Mouse (Mus musculus) liver, embryonic 13.5 days (tissue): ENCODE data around the gene Myo1h. TPM values are rescaled to one million over a fixed set of nuclear protein-coding genes. Genes with fewer than 3 reads are reported as not detected.

ENCODE experiments used
- ATAC-seq: fragments of 200-750 bp; cut with Nextera tagmentation; 2 replicates; pipeline ENCODE4 v1.8.0; 2017; ENCODE audit warnings: low read depth, mild to moderate bottlenecking, moderate number of reproducible peaks, moderate library complexity
- DNase-seq: peaks from one replicate; pipeline ENCODE4 v3.0.0; 2022
- H3K27ac ChIP-seq: fragments of 300-500 bp; sonication (generic); 2 replicates; pipeline ENCODE4 v1.5.1; 2015; ENCODE audit warnings: moderate library complexity, mild to moderate bottlenecking, inconsistent platforms
- H3K27me3 ChIP-seq: fragments of 300-500 bp; sonication (generic); 2 replicates; pipeline ENCODE4 v1.6.1; 2015; ENCODE audit warnings: mild to moderate bottlenecking, inconsistent platforms
- H3K36me3 ChIP-seq: fragments of 300-500 bp; sonication (generic); 2 replicates; pipeline ENCODE4 v1.6.1; 2015; ENCODE audit warnings: mild to moderate bottlenecking, inconsistent platforms
- H3K4me1 ChIP-seq: fragments of 300-500 bp; sonication (generic); replicated peaks from 2 replicates; pipeline ENCODE4 v1.6.1; 2015; ENCODE audit warnings: inconsistent platforms
- H3K4me2 ChIP-seq: fragments of 300-500 bp; sonication (generic); 2 replicates; pipeline ENCODE4 v1.6.1; 2015; ENCODE audit warnings: inconsistent platforms, mild to moderate bottlenecking, moderate library complexity
- H3K4me3 ChIP-seq: fragments of 300-500 bp; sonication (generic); replicated peaks from 2 replicates; pipeline ENCODE4 v1.5.1; 2015; ENCODE audit warnings: mild to moderate bottlenecking, inconsistent platforms
- H3K9ac ChIP-seq: fragments of 300-500 bp; sonication (generic); 2 replicates; pipeline ENCODE4 v1.6.1; 2015; ENCODE audit warnings: mild to moderate bottlenecking, inconsistent platforms
- H3K9me3 ChIP-seq: fragments of 300-500 bp; sonication (generic); replicated peaks from 2 replicates; pipeline ENCODE4 v1.6.1; 2016; ENCODE audit warnings: inconsistent platforms
- WGBS: fragments of 180-500 bp; shearing (Covaris S2); methylation state at CpG from one replicate; pipeline ENCODE4 v1.1.7; 2015; ENCODE audit not compliant: insufficient replicate concordance; 5-methylcytosine and 5-hydroxymethylcytosine counted together
- microRNA-seq: library from miRNA; unstranded; fragments of <30 nt; microRNA quantifications from one replicate; pipeline ENCODE4, GENCODE M21; 2016
- polyA plus RNA-seq: library from polyadenylated mRNA; unstranded; fragments of >200 nt; fragmentation: Nextera tagmentation; extraction: Ambion mirVana; gene quantifications from 2 replicates; pipeline ENCODE4 v1.2.1, GENCODE M21; 2015

The Myo1h gene
- polyA plus RNA-seq, 1 experiment from 2014 or later = 0.22 TPM

DNA sequence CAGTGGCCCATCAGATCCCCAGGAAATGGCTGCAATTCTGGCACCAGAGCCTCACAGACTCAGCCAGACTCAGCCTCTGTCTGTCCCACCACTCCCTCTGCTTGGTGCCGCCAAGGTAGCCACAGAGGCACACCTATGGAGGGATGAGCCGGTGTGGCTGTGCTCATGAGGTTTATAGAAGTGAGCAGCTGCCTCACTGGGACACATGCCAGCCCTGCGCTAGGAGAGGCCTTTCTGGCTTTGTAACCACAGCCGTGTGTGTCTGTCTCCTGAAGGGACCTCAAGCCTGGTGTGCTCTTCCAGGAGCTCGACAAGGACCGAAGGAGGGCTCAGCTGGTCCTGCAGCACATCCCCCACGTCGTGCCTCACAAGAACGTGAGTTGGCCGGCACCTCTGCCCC, 118.3 kb downstream of the Myo1h start:
- Histone ChIP-seq H3K4me1 (no peaks in the 10 kb centered on the region), H3K9me3 (no peaks in the 10 kb centered on the region), H3K4me3 (no peak overlapping the region), H3K36me3 (peaks cover 100% of the 10 kb centered on the region), H3K27me3 (no peaks in the 10 kb centered on the region), H3K27ac (no peak overlapping the region), H3K9ac (no peak overlapping the region), H3K4me2 (no peak overlapping the region)
- no peak for DNase-seq
- ATAC-seq = no peak
- 85% methylated on average over 10 of the region's 10 CpGs for WGBS

- DNase-seq (no peak), ATAC-seq (no peak)
- Histone ChIP-seq H3K27me3 (no peaks in the 10 kb centered on the region), H3K27ac (no peak overlapping the region), H3K9ac (no peak overlapping the region), H3K4me3 (no peak overlapping the region), H3K9me3 (no peaks in the 10 kb centered on the region), H3K4me2 (no peak overlapping the region), H3K36me3 (peaks cover 100% of the 10 kb centered on the region), H3K4me1 (0 out of 2 replicates have a peak, but pooled peaks cover under 1% of the 10 kb centered on the region)
- 91% methylated on average over 9 of the region's 9 CpGs for WGBS
Observed at GRCm38 (mm10) chr5:114407810-114408209, 118.8 kb downstream of the Myo1h start.

- ATAC-seq (no peak), DNase-seq (no peak)
- H3K36me3 ChIP-seq = peaks cover 98% of the 10 kb centered on the region
- peaks cover 10% of the 10 kb centered on the region; the same call in 1 of the 2 replicates for H3K4me1 ChIP-seq
- H3K27ac ChIP-seq = no peak overlapping the region
- 86% methylated on average over 11 of the region's 11 CpGs for WGBS
- no peak overlapping the region for H3K4me2 ChIP-seq
- no peaks in the 10 kb centered on the region for H3K9me3 ChIP-seq
- no peak overlapping the region for H3K4me3 ChIP-seq
- H3K9ac ChIP-seq = no peak overlapping the region
- no peaks in the 10 kb centered on the region for H3K27me3 ChIP-seq
Observed at GRCm38 (mm10) chr5:114408846-114409245, 119.9 kb downstream of the Myo1h start.

GRCm38 (mm10) chr5:114410429-114410828, 121.5 kb downstream of the Myo1h start:
- Histone ChIP-seq H3K4me2 (no peak overlapping the region), H3K4me3 (no peak overlapping the region), H3K36me3 (peaks cover 95% of the 10 kb centered on the region), H3K4me1 (peaks cover 10% of the 10 kb centered on the region; the same call in 1 of the 2 replicates), H3K9ac (no peak overlapping the region), H3K27ac (no peak overlapping the region), H3K27me3 (no peaks in the 10 kb centered on the region), H3K9me3 (no peaks in the 10 kb centered on the region)
- 90% methylated on average over 13 of the region's 13 CpGs for WGBS
- no peak for ATAC-seq
- DNase-seq = no peak

GRCm38 (mm10) chr5:114412361-114412998, 123.5 kb downstream of the Myo1h start:
- 82% methylated on average over 23 of the region's 23 CpGs for WGBS
- no peak for DNase-seq
- Histone ChIP-seq H3K4me2 (no peak overlapping the region), H3K9ac (no peak overlapping the region), H3K27me3 (no peaks in the 10 kb centered on the region), H3K4me1 (peaks cover 10% of the 10 kb centered on the region; the same call in 1 of the 2 replicates), H3K36me3 (peaks cover 95% of the 10 kb centered on the region), H3K27ac (no peak overlapping the region), H3K4me3 (no peak overlapping the region), H3K9me3 (no peaks in the 10 kb centered on the region)
- ATAC-seq = no peak

- peaks cover 10% of the 10 kb centered on the region; the same call in 1 of the 2 replicates for H3K4me1 ChIP-seq
- no peak overlapping the region for H3K4me3 ChIP-seq
- H3K9me3 ChIP-seq = no peaks in the 10 kb centered on the region
- 0 out of 2 replicates have a peak overlapping the region, but pooled peaks have one; percentile 6 for H3K27ac ChIP-seq
- WGBS = 76% methylated on average over 16 of the region's 16 CpGs
- no peak overlapping the region for H3K4me2 ChIP-seq
- no peak for DNase-seq
- H3K36me3 ChIP-seq = peaks cover 95% of the 10 kb centered on the region
- no peak overlapping the region for H3K9ac ChIP-seq
- 0 out of 2 replicates have a peak, but pooled peaks have one; percentile 22 for ATAC-seq
- no peaks in the 10 kb centered on the region for H3K27me3 ChIP-seq
Observed at GRCm38 (mm10) chr5:114413067-114413735, 124.2 kb downstream of the Myo1h start.

Small RNA genes lying within 50 kb of the gene (microRNA-seq; reads per million reads assigned to microRNA genes)
- not detected for gene Mir7027

Other genes with a start within 250 kb of the Myo1h start
- 2.7 and 3.5 TPM in 2 replicates for gene Usp30, start 223.7 kb upstream of the Myo1h start, polyA plus RNA-seq
- gene Svop, start 197.6 kb upstream of the Myo1h start, polyA plus RNA-seq = 0.05 TPM in 1 of 2 replicates, not detected in the other
- gene Alkbh2, start 160.9 kb upstream of the Myo1h start, polyA plus RNA-seq = 4.5 and 5.1 TPM in 2 replicates
- 28.9 and 31.9 TPM in 2 replicates for gene Ung, start 158.8 kb upstream of the Myo1h start, polyA plus RNA-seq
- 0.28 and 0.56 TPM in 2 replicates for gene Acacb, start 142.6 kb upstream of the Myo1h start, polyA plus RNA-seq
- not detected in 2 replicates for gene Foxn4, start 15.4 kb upstream of the Myo1h start, polyA plus RNA-seq
- gene Kctd10, start 91.3 kb downstream of the Myo1h start, polyA plus RNA-seq = 23.3 and 26.1 TPM in 2 replicates
- 14.5 and 16.2 TPM in 2 replicates for gene Ube3b, start 91.4 kb downstream of the Myo1h start, polyA plus RNA-seq
- gene Mmab, start 154.9 kb downstream of the Myo1h start, polyA plus RNA-seq = 11.7 and 14.1 TPM in 2 replicates
- 31.5 and 36.6 TPM in 2 replicates for gene Mvk, start 155.1 kb downstream of the Myo1h start, polyA plus RNA-seq